Mouse (Mus musculus): ENCODE data around the gene Rara. TPM values are rescaled to one million over a fixed set of nuclear protein-coding genes. Genes with fewer than 3 reads are reported as not detected.

Rara gene
- polyA plus RNA-seq, 1 experiment from 2014 or later = 8.2 TPM

GRCm38 (mm10) chr11:98971316-98972031 lies 43.9 kb downstream of the Rara start:
- Histone ChIP-seq H3K27me3 (replicated peaks; ENCODE audit: control insufficient read depth, insufficient read depth, low read length) (no peaks in the 10 kb centered on the region), H3K9me3 (replicated peaks; ENCODE audit: control insufficient read depth, low read length) (no peaks in the 10 kb centered on the region), H3K36me3 (ENCODE audit: control insufficient read depth, insufficient read depth, low read length) (peaks cover 19% of the 10 kb centered on the region), H3K4me2 (ENCODE audit: low read length) (no peak overlapping the region), H3K27ac (ENCODE audit: low read depth, low read length) (peak overlapping the region; percentile 94), H3K4me3 (ENCODE audit: low read depth, low read length) (no peak overlapping the region), H3K4me1 (ENCODE audit: control insufficient read depth, insufficient read depth, low read length) (peaks cover 50% of the 10 kb centered on the region), H3K9ac (ENCODE audit: low read length) (no peak overlapping the region)
- ATAC-seq = no peak
- 64% methylated on average over 23 of the region's 23 CpGs for WGBS
- peak; percentile 82 for DNase-seq (ENCODE audit: low spot score)

- Histone ChIP-seq H3K36me3 (ENCODE audit: control insufficient read depth, insufficient read depth, low read length) (peaks cover 19% of the 10 kb centered on the region), H3K4me3 (ENCODE audit: low read depth, low read length) (no peak overlapping the region), H3K27me3 (replicated peaks; ENCODE audit: control insufficient read depth, insufficient read depth, low read length) (no peaks in the 10 kb centered on the region), H3K4me1 (ENCODE audit: control insufficient read depth, insufficient read depth, low read length) (peaks cover 43% of the 10 kb centered on the region), H3K9ac (ENCODE audit: low read length) (no peak overlapping the region), H3K4me2 (ENCODE audit: low read length) (no peak overlapping the region), H3K9me3 (replicated peaks; ENCODE audit: control insufficient read depth, low read length) (no peaks in the 10 kb centered on the region), H3K27ac (ENCODE audit: low read depth, low read length) (no peak overlapping the region)
- WGBS = 53% methylated on average over 9 of the region's 9 CpGs
- ATAC-seq = no peak
- peak; percentile 75 for DNase-seq (ENCODE audit: low spot score)
These were observed 44.6 kb downstream of the Rara start for GRCm38 (mm10) chr11:98972215-98972614.

GRCm38 (mm10) chr11:98972801-98973360 lies 45.3 kb downstream of the Rara start:
- Histone ChIP-seq H3K4me1 (ENCODE audit: control insufficient read depth, insufficient read depth, low read length) (peaks cover 36% of the 10 kb centered on the region), H3K9ac (ENCODE audit: low read length) (no peak overlapping the region), H3K9me3 (replicated peaks; ENCODE audit: control insufficient read depth, low read length) (no peaks in the 10 kb centered on the region), H3K27me3 (replicated peaks; ENCODE audit: control insufficient read depth, insufficient read depth, low read length) (no peaks in the 10 kb centered on the region), H3K36me3 (ENCODE audit: control insufficient read depth, insufficient read depth, low read length) (peaks cover 19% of the 10 kb centered on the region), H3K4me2 (ENCODE audit: low read length) (no peak overlapping the region), H3K4me3 (ENCODE audit: low read depth, low read length) (no peak overlapping the region), H3K27ac (ENCODE audit: low read depth, low read length) (no peak overlapping the region)
- ATAC-seq (no peak), DNase-seq (ENCODE audit: low spot score) (no peak)
- WGBS = 88% methylated on average over 9 of the region's 9 CpGs

DNA sequence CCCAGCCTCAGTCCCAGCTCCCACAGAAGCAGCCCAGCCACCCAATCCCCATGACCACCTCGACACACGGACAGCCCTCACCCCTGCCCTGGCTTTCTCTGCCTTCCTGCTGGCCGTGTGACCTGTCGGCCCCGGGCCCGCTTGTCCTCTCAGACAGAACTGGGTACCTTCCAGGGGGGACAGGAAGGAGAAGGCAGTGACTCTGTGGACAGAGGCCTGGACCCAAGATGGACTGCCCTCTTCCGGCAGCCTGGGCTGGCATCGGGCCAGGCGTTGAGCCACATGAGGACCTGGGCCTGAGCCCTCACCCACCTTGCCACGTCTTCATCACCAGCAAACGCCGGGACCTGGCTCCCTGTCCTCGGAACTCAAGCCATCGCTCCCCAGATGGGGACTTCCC lies 46.0 kb downstream of the Rara start:
- ATAC-seq (no peak), DNase-seq (ENCODE audit: low spot score) (no peak)
- H3K4me1 ChIP-seq (ENCODE audit: control insufficient read depth, insufficient read depth, low read length) = peaks cover 29% of the 10 kb centered on the region

DNA sequence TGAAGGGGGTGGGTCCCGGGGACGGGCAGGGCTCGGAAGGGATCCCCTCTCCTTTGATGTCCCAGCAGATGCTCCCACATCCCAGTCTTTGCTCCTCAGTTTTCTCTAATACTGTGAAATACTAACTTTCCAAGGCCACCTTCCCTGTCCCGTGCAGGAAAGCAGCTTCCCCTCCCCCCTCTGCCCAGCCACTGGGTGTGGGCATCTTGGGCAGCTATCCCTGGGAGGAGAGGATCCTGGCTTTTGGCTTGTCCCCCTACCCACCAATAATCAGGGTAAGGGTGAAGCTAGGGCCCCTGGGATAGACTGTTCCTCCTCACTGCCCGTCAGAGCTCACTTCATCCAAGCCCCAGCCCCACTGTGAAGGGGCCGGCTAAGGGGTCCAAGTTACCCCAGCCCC lies 46.6 kb downstream of the Rara start:
- Histone ChIP-seq H3K4me2 (ENCODE audit: low read length) (no peak overlapping the region), H3K9ac (ENCODE audit: low read length) (no peak overlapping the region), H3K9me3 (replicated peaks; ENCODE audit: control insufficient read depth, low read length) (no peaks in the 10 kb centered on the region), H3K27ac (ENCODE audit: low read depth, low read length) (no peak overlapping the region), H3K4me3 (ENCODE audit: low read depth, low read length) (no peak overlapping the region), H3K4me1 (ENCODE audit: control insufficient read depth, insufficient read depth, low read length) (peaks cover 23% of the 10 kb centered on the region), H3K36me3 (ENCODE audit: control insufficient read depth, insufficient read depth, low read length) (peaks cover 19% of the 10 kb centered on the region), H3K27me3 (replicated peaks; ENCODE audit: control insufficient read depth, insufficient read depth, low read length) (no peaks in the 10 kb centered on the region)
- ATAC-seq = no peak
- DNase-seq (ENCODE audit: low spot score) = no peak
- WGBS = 77% methylated on average over 6 of the region's 6 CpGs

More for the DNA sequence above, 46.0 kb downstream of the Rara start:
- H3K36me3 ChIP-seq (ENCODE audit: control insufficient read depth, insufficient read depth, low read length) = peaks cover 19% of the 10 kb centered on the region
- H3K4me2 ChIP-seq (ENCODE audit: low read length) = no peak overlapping the region
- WGBS = 91% methylated on average over 14 of the region's 14 CpGs
- no peaks in the 10 kb centered on the region for H3K27me3 ChIP-seq (replicated peaks; ENCODE audit: control insufficient read depth, insufficient read depth, low read length)
- no peak overlapping the region for H3K4me3 ChIP-seq (ENCODE audit: low read depth, low read length)
- no peak overlapping the region for H3K9ac ChIP-seq (ENCODE audit: low read length)
- no peak overlapping the region for H3K27ac ChIP-seq (ENCODE audit: low read depth, low read length)
- H3K9me3 ChIP-seq (replicated peaks; ENCODE audit: control insufficient read depth, low read length) = no peaks in the 10 kb centered on the region

- H3K9ac ChIP-seq (ENCODE audit: low read length) = no peak overlapping the region
- H3K4me1 ChIP-seq (ENCODE audit: control insufficient read depth, insufficient read depth, low read length) = peaks cover 16% of the 10 kb centered on the region
- ATAC-seq (peak; percentile 45; the same call in 1 of the 2 replicates), DNase-seq (ENCODE audit: low spot score) (peak; percentile 87)
- no peaks in the 10 kb centered on the region for H3K9me3 ChIP-seq (replicated peaks; ENCODE audit: control insufficient read depth, low read length)
- no peak overlapping the region for H3K4me3 ChIP-seq (ENCODE audit: low read depth, low read length)
- no peak overlapping the region for H3K4me2 ChIP-seq (ENCODE audit: low read length)
- peaks cover 19% of the 10 kb centered on the region for H3K36me3 ChIP-seq (ENCODE audit: control insufficient read depth, insufficient read depth, low read length)
- H3K27me3 ChIP-seq (replicated peaks; ENCODE audit: control insufficient read depth, insufficient read depth, low read length) = no peaks in the 10 kb centered on the region
- no peak overlapping the region for H3K27ac ChIP-seq (ENCODE audit: low read depth, low read length)
- 50% methylated on average over 5 of the region's 5 CpGs for WGBS
These were observed 47.5 kb downstream of the Rara start for GRCm38 (mm10) chr11:98974871-98975719.

- Histone ChIP-seq H3K27ac (ENCODE audit: low read depth, low read length) (no peak overlapping the region), H3K36me3 (ENCODE audit: control insufficient read depth, insufficient read depth, low read length) (0 out of 2 replicates have a peak, but pooled peaks cover 2% of the 10 kb centered on the region), H3K9me3 (replicated peaks; ENCODE audit: control insufficient read depth, low read length) (no peaks in the 10 kb centered on the region), H3K4me1 (ENCODE audit: control insufficient read depth, insufficient read depth, low read length) (peaks cover 3% of the 10 kb centered on the region), H3K4me2 (ENCODE audit: low read length) (no peak overlapping the region), H3K4me3 (ENCODE audit: low read depth, low read length) (no peak overlapping the region), H3K9ac (ENCODE audit: low read length) (no peak overlapping the region), H3K27me3 (replicated peaks; ENCODE audit: control insufficient read depth, insufficient read depth, low read length) (peaks cover 13% of the 10 kb centered on the region; the same call in 1 of the 2 replicates)
- DNase-seq (ENCODE audit: low spot score) (no peak), ATAC-seq (no peak)
- 71% methylated on average over 15 of the region's 15 CpGs for WGBS
These were observed 51.0 kb downstream of the Rara start for GRCm38 (mm10) chr11:98978526-98979148.

- DNase-seq (ENCODE audit: low spot score) (no peak), ATAC-seq (no peak)
- Histone ChIP-seq H3K4me1 (ENCODE audit: control insufficient read depth, insufficient read depth, low read length) (peaks cover 3% of the 10 kb centered on the region), H3K4me3 (ENCODE audit: low read depth, low read length) (no peak overlapping the region), H3K9me3 (replicated peaks; ENCODE audit: control insufficient read depth, low read length) (no peaks in the 10 kb centered on the region), H3K27me3 (replicated peaks; ENCODE audit: control insufficient read depth, insufficient read depth, low read length) (peaks cover 13% of the 10 kb centered on the region; the same call in 1 of the 2 replicates), H3K36me3 (ENCODE audit: control insufficient read depth, insufficient read depth, low read length) (no peaks in the 10 kb centered on the region), H3K9ac (ENCODE audit: low read length) (no peak overlapping the region), H3K4me2 (ENCODE audit: low read length) (no peak overlapping the region), H3K27ac (ENCODE audit: low read depth, low read length) (no peak overlapping the region)
- WGBS = 88% methylated on average over 4 of the region's 5 CpGs
These were observed 51.7 kb downstream of the Rara start for GRCm38 (mm10) chr11:98979356-98979755.

Data from forebrain, embryonic 14.5 days (tissue).